Mouse (Mus musculus) urinary bladder, postnatal 0 days (tissue): ENCODE results near the gene Lap3. TPM values are rescaled to one million over a fixed set of nuclear protein-coding genes. Genes with fewer than 3 reads are reported as not detected.

Source experiments
- polyA plus RNA-seq: library from polyadenylated mRNA; unstranded; fragments of >200 nt; fragmentation: Nextera tagmentation; extraction: Ambion mirVana; gene quantifications from 2 replicates; pipeline ENCODE4 v1.2.1, GENCODE M21; 2015

Gene Lap3
- polyA plus RNA-seq, result 53.8 and 60.7 TPM in 2 replicates

GRCm38 (mm10) chr5:45493191-45494092, at the start of gene Lap3:
Lap3 (plus strand) TSS chr5:45493374.

GRCm38 (mm10) chr5:45449831-45450716, 43.1 kb upstream of the Lap3 start, which contains the start of gene Qdpr:
Qdpr (minus strand) TSS chr5:45450236.

GRCm38 (mm10) chr5:45453451-45453850, 39.7 kb upstream of the Lap3 start, which contains the start of gene Clrn2:
Clrn2 (plus strand) TSS chr5:45453751.

GRCm38 (mm10) chr5:45519960-45520808, 27.0 kb downstream of the Lap3 start, which contains the start of gene Med28:
Med28 (plus strand) TSS chr5:45520229.

Other genes with a start within 250 kb of the Lap3 start
- gene Qdpr, start 43.1 kb upstream of the Lap3 start, polyA plus RNA-seq, result 57.6 and 59.1 TPM in 2 replicates
- not detected in 2 replicates for gene Clrn2, start 39.6 kb upstream of the Lap3 start, polyA plus RNA-seq
- gene Med28, start 26.9 kb downstream of the Lap3 start, polyA plus RNA-seq, result 163 and 168 TPM in 2 replicates
- gene Fam184b, start 146.2 kb downstream of the Lap3 start, polyA plus RNA-seq, result 0.10 and 0.11 TPM in 2 replicates
- gene Ncapg, start 176.5 kb downstream of the Lap3 start, polyA plus RNA-seq, result 6.2 and 9.9 TPM in 2 replicates